Mouse (Mus musculus) olfactory bulb, adult 2 months (tissue): ENCODE measurements around the gene Mthfd1l. TPM values are rescaled to one million over a fixed set of nuclear protein-coding genes. Genes with fewer than 3 reads are reported as not detected.

Source experiments
- H3K27ac ChIP-seq: fragments of 200-500 bp; 2 replicates; pipeline ENCODE4 v1.5.1; 2012; ENCODE audit warnings: low read depth, low read length; ENCODE audit not compliant: insufficient read depth
- H3K4me1 ChIP-seq: fragments of 200-500 bp; 2 replicates; pipeline ENCODE4 v1.6.1; 2012; ENCODE audit warnings: low read length; ENCODE audit not compliant: control insufficient read depth, insufficient read depth
- H3K4me3 ChIP-seq: fragments of 200-500 bp; 2 replicates; pipeline ENCODE4 v1.5.1; 2012; ENCODE audit warnings: mild to moderate bottlenecking, low read depth, low read length, moderate library complexity; ENCODE audit not compliant: insufficient read depth
- CTCF ChIP-seq: fragments of 200-500 bp; IDR thresholded peaks from 2 replicates; pipeline ENCODE4 v1.5.1; 2012; ENCODE audit warnings: low read depth, mild to moderate bottlenecking, low read length, moderate library complexity; ENCODE audit not compliant: insufficient read depth
- POLR2A ChIP-seq: fragments of 200-500 bp; IDR thresholded peaks from 2 replicates; pipeline ENCODE4 v1.6.1; 2012; ENCODE audit warnings: mild to moderate bottlenecking, low read depth, low read length, moderate library complexity; ENCODE audit not compliant: insufficient read depth
- WGBS: fragments of 180-500 bp; shearing (Covaris S2); methylation state at CpG from one replicate; pipeline ENCODE4 v1.1.7; 2018; 5-methylcytosine and 5-hydroxymethylcytosine counted together
- polyA plus RNA-seq: library from polyadenylated mRNA; stranded (reverse); fragments of >200 nt; gene quantifications from 2 replicates; pipeline ENCODE4 v1.2.4, GENCODE M21; 2012; ENCODE audit warnings: low replicate concordance; ENCODE audit not compliant: missing spikeins, insufficient read depth, insufficient read length

Mthfd1l gene
- polyA plus RNA-seq, 1 experiment, result not detected

- 68% methylated on average over 4 of the region's 4 CpGs for WGBS
- no peak overlapping the region for H3K4me3 ChIP-seq
- TF ChIP-seq CTCF (no peak), POLR2A (no peak)
- no peaks in the 10 kb centered on the region for H3K4me1 ChIP-seq
- H3K27ac ChIP-seq, result no peak overlapping the region
These were observed 156.0 kb downstream of the Mthfd1l start for GRCm38 (mm10) chr10:4128915-4129314.

- no peak for TF ChIP-seq POLR2A
- no peak for TF ChIP-seq CTCF
- Histone ChIP-seq H3K4me1 (no peaks in the 10 kb centered on the region), H3K27ac (no peak overlapping the region), H3K4me3 (no peak overlapping the region)
- 87% methylated on average over 8 of the region's 8 CpGs for WGBS
These were observed 156.5 kb downstream of the Mthfd1l start for GRCm38 (mm10) chr10:4129461-4129860.

GRCm38 (mm10) chr10:4130034-4130607 is 157.2 kb downstream of the Mthfd1l start:
- Histone ChIP-seq H3K4me1 (no peaks in the 10 kb centered on the region), H3K27ac (no peak overlapping the region), H3K4me3 (no peak overlapping the region)
- WGBS, result 90% methylated on average over 11 of the region's 11 CpGs
- TF ChIP-seq POLR2A (no peak), CTCF (no peak)

- Histone ChIP-seq H3K4me1 (no peaks in the 10 kb centered on the region), H3K27ac (no peak overlapping the region), H3K4me3 (no peak overlapping the region)
- TF ChIP-seq POLR2A (no peak), CTCF (no peak)
- WGBS, result 80% methylated on average over 7 of the region's 7 CpGs
These were observed 159.8 kb downstream of the Mthfd1l start for GRCm38 (mm10) chr10:4132735-4133134.

GRCm38 (mm10) chr10:4135100-4135764 is 162.3 kb downstream of the Mthfd1l start:
- WGBS, result 81% methylated on average over 5 of the region's 5 CpGs
- H3K27ac ChIP-seq, result no peak overlapping the region
- H3K4me1 ChIP-seq, result no peaks in the 10 kb centered on the region
- no peak for TF ChIP-seq CTCF
- TF ChIP-seq POLR2A, result no peak
- no peak overlapping the region for H3K4me3 ChIP-seq

- 92% methylated on average over 3 of the region's 3 CpGs for WGBS
- no peak for TF ChIP-seq POLR2A
- TF ChIP-seq CTCF, result no peak
- Histone ChIP-seq H3K27ac (no peak overlapping the region), H3K4me1 (peaks cover 6% of the 10 kb centered on the region; the same call in 1 of the 2 replicates), H3K4me3 (no peak overlapping the region)
These were observed 166.6 kb downstream of the Mthfd1l start for GRCm38 (mm10) chr10:4139531-4139930.

GRCm38 (mm10) chr10:4141689-4142088 is 168.8 kb downstream of the Mthfd1l start:
- Histone ChIP-seq H3K4me1 (peaks cover 6% of the 10 kb centered on the region; the same call in 1 of the 2 replicates), H3K4me3 (no peak overlapping the region), H3K27ac (no peak overlapping the region)
- TF ChIP-seq CTCF (no peak), POLR2A (no peak)
- WGBS, result 50% methylated on average over 7 of the region's 7 CpGs

GRCm38 (mm10) chr10:4142816-4143215 is 169.9 kb downstream of the Mthfd1l start:
- peaks cover 6% of the 10 kb centered on the region; the same call in 1 of the 2 replicates for H3K4me1 ChIP-seq
- no peak overlapping the region for H3K4me3 ChIP-seq
- no peak overlapping the region for H3K27ac ChIP-seq
- WGBS, result 58% methylated on average over 10 of the region's 10 CpGs
- no peak for TF ChIP-seq CTCF
- TF ChIP-seq POLR2A, result no peak

- Histone ChIP-seq H3K4me1 (peaks cover 6% of the 10 kb centered on the region; the same call in 1 of the 2 replicates), H3K27ac (no peak overlapping the region), H3K4me3 (no peak overlapping the region)
- WGBS, result 55% methylated on average over 1 of the region's 1 CpGs
- no peak for TF ChIP-seq POLR2A
- no peak for TF ChIP-seq CTCF
These were observed 170.5 kb downstream of the Mthfd1l start for GRCm38 (mm10) chr10:4143381-4143780.
